Mouse (Mus musculus): ENCODE results near the gene Nav2.

DNA sequence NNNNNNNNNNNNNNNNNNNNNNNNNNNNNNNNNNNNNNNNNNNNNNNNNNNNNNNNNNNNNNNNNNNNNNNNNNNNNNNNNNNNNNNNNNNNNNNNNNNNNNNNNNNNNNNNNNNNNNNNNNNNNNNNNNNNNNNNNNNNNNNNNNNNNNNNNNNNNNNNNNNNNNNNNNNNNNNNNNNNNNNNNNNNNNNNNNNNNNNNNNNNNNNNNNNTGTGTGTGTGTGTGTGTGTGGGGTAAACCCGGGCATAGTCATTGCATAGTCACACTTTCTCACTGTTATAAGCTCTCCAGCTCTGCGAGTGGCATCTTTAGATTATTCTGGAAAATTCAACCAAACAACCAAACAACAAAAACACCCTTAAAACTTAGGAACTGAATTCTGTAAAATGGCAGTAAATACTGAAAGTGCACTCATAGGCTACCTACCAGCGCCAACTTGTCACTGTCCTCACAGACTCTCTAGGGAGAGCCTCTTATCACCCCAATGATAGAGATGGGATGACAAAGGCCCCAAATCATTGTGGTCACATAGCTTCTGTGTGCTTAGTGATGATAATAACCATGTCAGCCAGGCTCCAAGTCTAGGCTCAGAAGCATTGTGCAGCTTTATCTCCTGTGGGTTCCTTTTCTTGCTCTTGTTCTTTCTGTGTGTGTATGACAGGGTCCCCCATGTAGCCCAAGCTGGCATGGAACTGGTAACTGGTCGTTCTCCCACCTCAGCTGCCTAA is 40.0 kb downstream of the Nav2 start:
- no peak for TF ChIP-seq CTCF (IDR thresholded peaks at IDR 0.05; ENCODE audit: low read depth, low read length)
- no peak for TF ChIP-seq TAL1 (conservative IDR thresholded peaks at IDR 0.05; ENCODE audit: low read depth, low read length)
- no peak for TF ChIP-seq GATA1 (IDR thresholded peaks at IDR 0.05; ENCODE audit: borderline replicate concordance, low read length)
- TF ChIP-seq POLR2AphosphoS5 (IDR thresholded peaks at IDR 0.05; ENCODE audit: insufficient replicate concordance, low read depth, low read length): no peak
